Mouse (Mus musculus): Measurements from ENCODE around the gene Ebna1bp2.

Gene Ebna1bp2

DNA sequence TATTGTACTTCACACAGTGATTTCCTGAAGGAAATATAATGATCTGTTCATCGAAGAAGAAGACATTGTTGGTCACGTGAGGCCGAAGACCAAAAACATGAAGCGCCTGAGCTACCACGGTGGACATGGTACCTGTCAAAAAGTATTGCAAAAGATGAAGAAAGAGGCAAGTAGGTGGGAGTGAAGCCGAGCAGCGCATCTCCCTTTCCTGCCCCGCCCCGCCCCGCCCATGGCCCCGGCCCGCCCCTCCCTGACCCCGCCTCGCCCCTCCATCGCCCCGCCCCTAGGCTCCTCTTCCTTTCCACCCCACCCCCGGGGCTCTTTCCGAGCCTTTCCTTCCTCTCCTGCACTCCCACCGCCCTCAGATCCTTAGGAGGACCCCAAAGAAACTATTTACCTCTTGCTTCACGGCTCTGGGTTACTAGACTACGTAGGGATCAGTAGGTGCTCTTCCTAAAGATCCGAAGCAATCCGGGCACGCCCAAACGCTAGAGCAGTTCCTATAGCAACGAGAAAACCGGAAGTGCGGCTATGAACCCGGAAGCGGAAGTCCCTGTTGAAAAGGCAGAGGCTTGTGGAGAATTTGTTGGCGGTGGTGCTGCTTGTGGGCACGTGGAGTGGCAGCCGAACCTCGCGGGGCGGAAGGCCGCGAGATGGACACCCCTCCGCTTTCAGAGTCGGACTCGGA lies at the start of gene Ebna1bp2, which contains the start of gene Cfap57:
Ebna1bp2 (plus strand) TSS at position 521 of the 688 bp plus-strand sequence.
Cfap57 (minus strand) TSS at position 499 of the 688 bp plus-strand sequence.
- in situ Hi-C loops (cut with MboI; ENCODE audit: low pct_unique_long_range_greater_than_20kb in 1 of 2, low sequenced_read_pairs in 2 of 2, unreplicated experiment in 1 of 2), result loop anchor here in 1 of 2 experiments (25.0 kb wide), 1 partner anchor 542 kb away; the partner anchor contains the start of gene Zfp691

GRCm38 (mm10) chr4:118571441-118571840 lies 49.2 kb upstream of the Ebna1bp2 start:
- in situ Hi-C loops (cut with MboI; ENCODE audit: low pct_unique_long_range_greater_than_20kb in 1 of 2, low sequenced_read_pairs in 2 of 2, unreplicated experiment in 1 of 2), result loop anchor here in 1 of 2 experiments (25.0 kb wide), 1 partner anchor 484 kb away; no protein-coding TSS in a partner anchor

GRCm38 (mm10) chr4:118576097-118576496 lies 44.5 kb upstream of the Ebna1bp2 start:
- in situ Hi-C loops (cut with MboI; ENCODE audit: low pct_unique_long_range_greater_than_20kb in 1 of 2, low sequenced_read_pairs in 2 of 2, unreplicated experiment in 1 of 2), result no loop called here

GRCm38 (mm10) chr4:118579313-118579712 lies 41.3 kb upstream of the Ebna1bp2 start:
- in situ Hi-C loops (cut with MboI; ENCODE audit: low pct_unique_long_range_greater_than_20kb in 1 of 2, low sequenced_read_pairs in 2 of 2, unreplicated experiment in 1 of 2), result no loop called here

- in situ Hi-C loops (cut with MboI; ENCODE audit: low pct_unique_long_range_greater_than_20kb in 1 of 2, low sequenced_read_pairs in 2 of 2, unreplicated experiment in 1 of 2), result no loop called here
Measured at GRCm38 (mm10) chr4:118581508-118581907, 39.1 kb upstream of the Ebna1bp2 start.

DNA sequence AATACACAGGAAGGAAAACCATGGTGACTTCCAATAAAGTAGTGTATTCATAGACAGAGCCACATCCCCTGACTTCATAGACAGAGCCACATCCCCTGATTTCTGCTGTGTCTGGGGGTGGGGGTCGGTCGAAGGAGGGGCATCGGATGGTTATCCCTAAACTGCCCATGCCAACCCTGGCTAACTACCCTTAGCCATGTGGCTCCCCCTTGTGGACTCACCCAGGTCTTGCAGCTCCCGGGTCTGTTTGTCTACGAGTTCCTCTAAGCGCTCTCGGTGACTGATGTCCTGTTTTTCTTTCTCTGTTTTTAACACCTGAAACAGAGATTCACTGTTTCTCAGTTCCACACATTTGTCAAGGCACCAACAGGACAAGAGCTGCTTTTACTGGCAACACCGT lies 38.0 kb upstream of the Ebna1bp2 start:
- in situ Hi-C loops (cut with MboI; ENCODE audit: low pct_unique_long_range_greater_than_20kb in 1 of 2, low sequenced_read_pairs in 2 of 2, unreplicated experiment in 1 of 2), result no loop called here

- in situ Hi-C loops (cut with MboI; ENCODE audit: low pct_unique_long_range_greater_than_20kb in 1 of 2, low sequenced_read_pairs in 2 of 2, unreplicated experiment in 1 of 2), result no loop called here
Measured at GRCm38 (mm10) chr4:118589053-118589732, 31.4 kb upstream of the Ebna1bp2 start.

- in situ Hi-C loops (cut with MboI; ENCODE audit: low pct_unique_long_range_greater_than_20kb in 1 of 2, low sequenced_read_pairs in 2 of 2, unreplicated experiment in 1 of 2), result no loop called here
Measured at GRCm38 (mm10) chr4:118589733-118590130, 30.9 kb upstream of the Ebna1bp2 start.

GRCm38 (mm10) chr4:118604065-118604464 lies 16.5 kb upstream of the Ebna1bp2 start:
- in situ Hi-C loops (cut with MboI; ENCODE audit: low pct_unique_long_range_greater_than_20kb in 1 of 2, low sequenced_read_pairs in 2 of 2, unreplicated experiment in 1 of 2), result loop anchor here in 1 of 2 experiments (25.0 kb wide), 1 partner anchor 558 kb away; the partner anchor contains the start of gene Zfp691

DNA sequence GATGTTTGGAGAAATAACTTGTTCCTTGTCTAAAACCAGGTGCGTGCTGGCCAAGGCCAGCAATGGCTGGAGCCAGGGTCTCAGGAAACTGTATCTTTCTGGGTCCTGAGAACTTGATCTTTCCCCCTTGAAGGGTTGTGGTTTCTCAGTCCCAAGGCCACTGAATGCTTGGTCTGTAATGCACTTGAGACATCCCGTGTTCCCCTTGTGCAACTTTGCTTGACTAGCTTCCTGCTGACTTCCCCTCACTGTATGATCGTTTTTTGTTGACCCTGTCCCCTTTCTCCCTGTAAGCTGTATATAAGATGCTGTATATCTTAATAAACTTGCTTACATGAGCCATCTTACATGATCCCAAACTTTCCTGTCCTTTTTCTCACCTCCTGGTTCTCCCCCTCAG lies 10.8 kb upstream of the Ebna1bp2 start:
- in situ Hi-C loops (cut with MboI; ENCODE audit: low pct_unique_long_range_greater_than_20kb in 1 of 2, low sequenced_read_pairs in 2 of 2, unreplicated experiment in 1 of 2), result loop anchor here in 1 of 2 experiments (25.0 kb wide), 1 partner anchor 552 kb away; the partner anchor contains the start of gene Zfp691

DNA sequence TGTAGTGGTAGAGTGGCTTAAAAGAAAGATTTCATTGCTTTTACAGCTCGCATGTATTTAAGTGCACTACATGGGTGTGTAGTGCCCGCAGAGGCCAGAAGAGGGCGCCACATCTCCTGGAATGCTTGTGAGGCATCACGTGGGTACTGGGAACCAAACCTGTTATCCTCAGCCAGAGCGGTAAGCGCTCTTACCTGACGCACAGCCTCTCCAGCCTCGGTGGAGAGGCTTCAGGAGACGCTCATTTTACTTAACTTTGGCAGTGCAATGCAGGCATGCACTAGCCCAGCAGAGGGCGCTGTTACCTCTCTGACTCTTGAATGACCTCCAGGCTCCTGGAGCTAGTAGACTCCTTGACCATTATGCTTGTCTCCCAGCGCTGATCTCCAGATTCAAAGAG lies 8.0 kb upstream of the Ebna1bp2 start:
- in situ Hi-C loops (cut with MboI; ENCODE audit: low pct_unique_long_range_greater_than_20kb in 1 of 2, low sequenced_read_pairs in 2 of 2, unreplicated experiment in 1 of 2), result loop anchor here in 1 of 2 experiments (25.0 kb wide), 1 partner anchor 550 kb away; the partner anchor contains the start of gene Zfp691

GRCm38 (mm10) chr4:118615412-118615811 lies 5.2 kb upstream of the Ebna1bp2 start:
- in situ Hi-C loops (cut with MboI; ENCODE audit: low pct_unique_long_range_greater_than_20kb in 1 of 2, low sequenced_read_pairs in 2 of 2, unreplicated experiment in 1 of 2), result loop anchor here in 1 of 2 experiments (25.0 kb wide), 1 partner anchor 547 kb away; the partner anchor contains the start of gene Zfp691

- in situ Hi-C loops (cut with MboI; ENCODE audit: low pct_unique_long_range_greater_than_20kb in 1 of 2, low sequenced_read_pairs in 2 of 2, unreplicated experiment in 1 of 2), result loop anchor here in 1 of 2 experiments (25.0 kb wide), 1 partner anchor 541 kb away; the partner anchor contains the start of gene Zfp691
Measured at GRCm38 (mm10) chr4:118620967-118621320, 345 bp downstream of the Ebna1bp2 start.

GRCm38 (mm10) chr4:118621781-118622180 lies 1.2 kb downstream of the Ebna1bp2 start:
- in situ Hi-C loops (cut with MboI; ENCODE audit: low pct_unique_long_range_greater_than_20kb in 1 of 2, low sequenced_read_pairs in 2 of 2, unreplicated experiment in 1 of 2), result loop anchor here in 1 of 2 experiments (25.0 kb wide), 1 partner anchor 541 kb away; the partner anchor contains the start of gene Zfp691

GRCm38 (mm10) chr4:118630261-118630660 lies 9.7 kb downstream of the Ebna1bp2 start:
- in situ Hi-C loops (cut with MboI; ENCODE audit: low pct_unique_long_range_greater_than_20kb in 1 of 2, low sequenced_read_pairs in 2 of 2, unreplicated experiment in 1 of 2), result loop anchor here in 1 of 2 experiments (25.0 kb wide), 2 partner anchors 357 to 532 kb away; partner anchors contain the start of gene Zfp691

DNA sequence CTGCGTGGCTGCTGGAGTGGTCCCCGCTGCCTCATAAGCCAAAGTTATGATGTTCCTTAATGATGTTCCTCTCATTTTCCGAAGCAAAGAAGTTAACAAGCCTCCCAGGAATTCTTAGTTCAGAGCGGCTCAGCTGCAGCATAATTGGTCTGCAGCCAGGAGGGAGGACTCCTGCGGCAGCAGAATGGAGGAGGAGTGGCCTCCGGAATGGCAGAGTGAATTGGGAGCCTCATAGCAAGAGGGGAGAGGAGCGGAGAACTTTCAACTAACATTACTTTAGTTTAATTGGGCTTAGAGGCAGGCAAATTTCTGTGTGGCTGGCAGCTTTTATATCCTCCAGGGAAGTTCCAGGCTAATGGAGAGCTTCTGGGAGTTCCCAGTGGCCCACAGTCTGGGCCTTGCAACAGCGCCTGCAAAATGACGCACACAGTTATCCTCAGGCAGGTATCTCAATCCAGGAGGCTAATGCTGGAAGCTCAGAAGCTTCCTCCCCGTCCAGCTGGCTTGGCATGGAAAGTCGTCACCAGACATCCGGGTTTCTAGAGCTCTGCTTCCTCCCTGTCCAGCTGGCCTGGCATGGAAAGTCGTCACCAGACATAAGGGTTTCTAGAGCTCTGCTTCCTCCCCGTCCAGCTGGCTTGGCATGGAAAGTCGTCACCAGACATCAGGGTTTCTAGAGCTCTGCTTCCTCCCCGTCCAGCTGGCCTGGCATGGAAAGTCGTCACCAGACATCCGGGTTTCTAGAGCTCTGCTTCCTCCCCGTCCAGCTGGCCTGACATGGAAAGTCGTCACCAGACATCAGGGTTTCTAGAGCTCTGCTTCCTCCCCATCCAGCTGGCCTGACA lies 22.0 kb downstream of the Ebna1bp2 start:
- in situ Hi-C loops (cut with MboI; ENCODE audit: low pct_unique_long_range_greater_than_20kb in 1 of 2, low sequenced_read_pairs in 2 of 2, unreplicated experiment in 1 of 2), result loop anchor here (10.0 to 25.0 kb wide), 3 partner anchors 342 to 520 kb away; partner anchors contain the start of gene Zfp691 (in 1 of the 2)

- in situ Hi-C loops (cut with MboI; ENCODE audit: low pct_unique_long_range_greater_than_20kb in 1 of 2, low sequenced_read_pairs in 2 of 2, unreplicated experiment in 1 of 2), result loop anchor here (10.0 to 25.0 kb wide), 3 partner anchors 340 to 517 kb away; partner anchors contain the start of gene Zfp691 (in 1 of the 2)
Measured at GRCm38 (mm10) chr4:118645234-118645633, 24.6 kb downstream of the Ebna1bp2 start.

DNA sequence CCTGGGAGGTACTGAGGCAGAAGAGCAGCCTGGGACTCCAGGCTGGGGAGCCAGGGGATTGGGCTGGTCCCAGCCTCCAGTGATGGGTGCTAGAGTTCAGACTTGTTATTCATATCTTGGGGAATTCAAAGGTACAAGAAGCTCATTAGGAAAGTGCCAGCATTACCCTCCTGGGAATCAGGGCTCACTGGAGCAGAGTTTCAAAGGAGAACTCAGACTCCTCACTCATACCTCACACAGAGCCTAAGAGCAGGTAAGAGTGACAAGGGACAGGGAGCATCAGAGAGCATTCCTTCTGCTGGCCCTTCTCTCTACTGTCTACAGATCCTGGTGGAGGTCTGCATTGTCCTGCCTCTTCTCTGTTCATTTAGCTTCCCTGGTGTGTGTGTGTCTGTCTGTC lies 38.1 kb downstream of the Ebna1bp2 start, which contains the start of gene Olfr62:
Olfr62 (plus strand) TSS at position 301 of the 400 bp plus-strand sequence.
- in situ Hi-C loops (cut with MboI; ENCODE audit: low pct_unique_long_range_greater_than_20kb in 1 of 2, low sequenced_read_pairs in 2 of 2, unreplicated experiment in 1 of 2), result no loop called here
